ENCODE assay signal across 7 mouse cellular contexts in the genomic region with DNA sequence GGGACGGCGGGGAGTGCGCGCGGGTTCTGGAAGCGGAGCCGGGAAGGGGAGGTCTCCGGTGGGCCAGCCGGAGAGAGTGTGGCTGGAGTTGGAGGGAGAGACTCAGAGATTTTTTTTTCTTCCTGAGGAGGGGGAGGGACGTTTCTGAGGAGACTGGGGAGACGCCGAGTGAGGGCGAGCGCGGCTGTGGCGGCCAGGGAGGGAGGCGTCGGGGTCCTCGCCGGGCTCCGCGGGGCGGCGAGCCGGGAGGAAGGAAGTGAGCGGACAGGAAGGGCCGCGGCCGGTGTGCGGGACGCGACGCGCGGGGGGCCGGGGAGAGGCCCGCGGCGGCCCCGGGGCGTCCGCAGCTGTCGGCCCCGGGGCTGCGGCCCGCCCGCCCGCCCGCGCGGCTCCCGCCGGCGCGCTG. TPM values are rescaled to one million over a fixed set of nuclear protein-coding genes. Genes with fewer than 3 reads are reported as not detected.
A peak's percentile ranks its signal among the peaks of the same experiment; 100 is the strongest.
DNase-seq lines count a peak whose midpoint lies in the region; ATAC-seq and TF ChIP-seq lines count a peak whose summit lies in the region.

No protein-coding gene starts in this region.

- no peak for TF ChIP-seq CTCF in spleen, adult 2 months (IDR thresholded peaks at IDR 0.05; ENCODE audit: extremely low read depth, insufficient read depth, insufficient read length, insufficient replicate concordance)

- no peaks in the 10 kb centered on the region for H3K9me3 ChIP-seq in intestine, embryonic 16.5 days (ENCODE audit: control insufficient read depth, low read length)

- under 1% methylated on average over 44 of the region's 55 CpGs for WGBS in spleen, adult 2 months
- 0% methylated on average over 20 of the region's 55 CpGs for WGBS in intestine, embryonic 16.5 days

- H3K4me2 ChIP-seq in intestine, embryonic 16.5 days (ENCODE audit: low read depth, low read length) = peak overlapping the region; percentile 74

- H3K4me3 ChIP-seq in spleen, adult 2 months (ENCODE audit: extremely low read depth, insufficient read depth, insufficient read length) = peak overlapping the region; percentile 74
- H3K4me3 ChIP-seq in intestine, embryonic 16.5 days (ENCODE audit: low read length) = peak overlapping the region; percentile 96

- H3K36me3 ChIP-seq in spleen, adult 2 months (ENCODE audit: control insufficient read depth, insufficient read depth, low read length) = no peaks in the 10 kb centered on the region
- no peaks in the 10 kb centered on the region for H3K36me3 ChIP-seq in intestine, embryonic 16.5 days (ENCODE audit: control insufficient read depth, insufficient read depth, low read length)

- peak; percentile 69 for ATAC-seq in intestine, embryonic 16.5 days
- ATAC-seq in megakaryocyte, adult 5-6 weeks (ENCODE audit: poor library complexity, severe bottlenecking) = 0 out of 2 replicates have a peak, but pooled peaks have one; percentile 23
- ATAC-seq in megakaryocyte-erythroid progenitor cell, adult 5-6 weeks (replicated peaks; ENCODE audit: low FRiP score, low TSS enrichment, poor library complexity, severe bottlenecking) = no peak

- peaks cover 16% of the 10 kb centered on the region for H3K27me3 ChIP-seq in spleen, adult 2 months (ENCODE audit: control insufficient read depth, insufficient read depth, low read length)
- H3K27me3 ChIP-seq in intestine, embryonic 16.5 days (replicated peaks; ENCODE audit: control insufficient read depth, insufficient read depth, low read length) = no peaks in the 10 kb centered on the region

- intact Hi-C loops in gastrocnemius, postnatal 36 days (cut with DNase I) = loop anchor here (5.0 kb wide), 1 partner anchor 132 kb away; a partner anchor contains a TSS

- no peak for TF ChIP-seq POLR2A in spleen, adult 2 months (IDR thresholded peaks at IDR 0.05; ENCODE audit: low read depth, low read length)

- peaks cover 4% of the 10 kb centered on the region for H3K4me1 ChIP-seq in spleen, adult 2 months (ENCODE audit: control insufficient read depth, insufficient read depth, insufficient read length)
- peaks cover 35% of the 10 kb centered on the region for H3K4me1 ChIP-seq in intestine, embryonic 16.5 days (ENCODE audit: control insufficient read depth, insufficient read depth, low read length)

- peak overlapping the region; percentile 60; the same call in 1 of the 2 replicates for H3K27ac ChIP-seq in spleen, adult 2 months (ENCODE audit: insufficient read depth, low read length)
- peak overlapping the region; percentile 98 for H3K27ac ChIP-seq in intestine, embryonic 16.5 days (ENCODE audit: low read length)

- DNase-seq in spleen, adult 2 months (ENCODE audit: low read depth in 1 of 2, low spot score in 2 of 2) = no peak
- no peak for DNase-seq in spleen, postnatal 14 days (ENCODE audit: low spot score in 2 of 2)
- peak; percentile 62 for DNase-seq in embryo, embryonic 11.5 days (ENCODE audit: low read depth, low spot score)
- no peak for DNase-seq in gastrocnemius, postnatal 36 days

- H3K9ac ChIP-seq in intestine, embryonic 16.5 days (ENCODE audit: low read depth, low read length) = peak overlapping the region; percentile 96

RNA-seq across cellular contexts. Expression of a gene that starts 0.4 kb away (rescaled TPM):
- 1.9 and 2.9 TPM in 2 replicates for polyA plus RNA-seq in spleen, adult 2 months (2012; rRNA removed)
- polyA plus RNA-seq in intestine, embryonic 16.5 days (2015; fragmentation: Nextera tagmentation; extraction: Ambion mirVana) = 96.8 and 115 TPM in 2 replicates
- total RNA-seq in megakaryocyte, adult 5-6 weeks (2015) = 3.4 and 6.7 TPM in 2 replicates
- total RNA-seq in megakaryocyte, adult 5-6 weeks (2017) = 3.5 and 4.8 TPM in 2 replicates
- total RNA-seq in megakaryocyte-erythroid progenitor cell, adult 5-6 weeks (2014; fragmentation: Nextera tagmentation) = 4.0 and 13.9 TPM in 2 replicates
- total RNA-seq in megakaryocyte-erythroid progenitor cell, adult 5-6 weeks (2017) = 2.3 and 3.7 TPM in 2 replicates
- total RNA-seq in gastrocnemius, postnatal 36 days (2021) = 10 to 100 TPM; 12.6 to 13.1 TPM

RNA-seq across cellular contexts. Expression of a gene that starts 7.9 kb away (rescaled TPM):
- polyA plus RNA-seq in spleen, adult 2 months (2012; rRNA removed) = 0.16 and 0.31 TPM in 2 replicates
- polyA plus RNA-seq in intestine, embryonic 16.5 days (2015; fragmentation: Nextera tagmentation; extraction: Ambion mirVana) = 0.27 and 0.50 TPM in 2 replicates
- 0.13 TPM in 1 of 2 replicates, not detected in the other for total RNA-seq in megakaryocyte, adult 5-6 weeks (2015)
- not detected in 2 replicates for total RNA-seq in megakaryocyte, adult 5-6 weeks (2017)
- total RNA-seq in megakaryocyte-erythroid progenitor cell, adult 5-6 weeks (2014; fragmentation: Nextera tagmentation) = not detected in 2 replicates
- total RNA-seq in megakaryocyte-erythroid progenitor cell, adult 5-6 weeks (2017) = 1.2 TPM in 1 of 2 replicates, not detected in the other
- total RNA-seq in gastrocnemius, postnatal 36 days (2021) = under 1 TPM; 0.15 to 0.38 TPM

RNA-seq across cellular contexts. Expression of a gene that starts 46.6 kb away (rescaled TPM):
- polyA plus RNA-seq in spleen, adult 2 months (2012; rRNA removed) = 0.04 TPM in 1 of 2 replicates, not detected in the other
- polyA plus RNA-seq in intestine, embryonic 16.5 days (2015; fragmentation: Nextera tagmentation; extraction: Ambion mirVana) = 0.10 and 0.16 TPM in 2 replicates
- not detected in 2 replicates for total RNA-seq in megakaryocyte, adult 5-6 weeks (2015)
- not detected in 2 replicates for total RNA-seq in megakaryocyte, adult 5-6 weeks (2017)
- not detected in 2 replicates for total RNA-seq in megakaryocyte-erythroid progenitor cell, adult 5-6 weeks (2014; fragmentation: Nextera tagmentation)
- not detected in 2 replicates for total RNA-seq in megakaryocyte-erythroid progenitor cell, adult 5-6 weeks (2017)
- not detected for total RNA-seq in gastrocnemius, postnatal 36 days (2021)
